Mouse (Mus musculus): ENCODE data around the gene Trim39. TPM values are rescaled to one million over a fixed set of nuclear protein-coding genes. Genes with fewer than 3 reads are reported as not detected.

Trim39 gene
- 84.4 to 91.5 TPM (median 88.4 TPM) in 4 replicates for total RNA-seq (2023)

DNA sequence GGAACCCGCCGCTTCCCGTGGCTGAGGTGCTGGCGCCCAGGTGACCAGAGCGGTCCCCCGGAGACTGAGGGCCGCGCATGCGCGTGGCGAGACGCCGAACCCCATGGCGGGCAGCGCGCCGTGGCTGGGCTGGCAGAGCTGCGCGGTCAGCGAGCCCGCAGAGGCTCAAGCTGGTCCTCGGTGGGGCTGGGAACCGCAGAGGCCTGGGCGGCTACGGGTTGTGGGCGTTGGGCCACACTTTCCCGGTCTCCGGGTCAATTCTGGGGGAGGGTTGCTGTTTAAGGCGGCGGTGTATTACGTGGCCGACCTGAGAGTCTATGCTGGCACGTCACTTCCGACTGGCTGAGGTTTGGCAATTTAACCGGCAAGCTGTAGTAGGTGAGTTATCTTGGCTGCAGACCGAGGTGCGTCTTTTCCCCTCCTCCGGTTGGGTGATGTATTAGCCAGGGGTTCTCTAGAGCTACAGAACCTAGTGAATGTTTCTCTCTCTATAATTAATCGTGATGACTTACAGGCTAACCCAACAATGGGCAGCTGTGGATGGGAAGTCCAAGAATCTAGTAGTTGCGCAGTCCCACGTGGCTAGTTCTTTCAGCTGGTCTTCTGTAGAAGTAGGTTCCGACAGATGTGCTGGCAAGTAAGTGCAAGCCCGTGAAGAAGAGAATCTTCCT, at the start of gene Trim39:
Trim39 (minus strand) TSS at position 662 of the 671 bp plus-strand sequence.

DNA sequence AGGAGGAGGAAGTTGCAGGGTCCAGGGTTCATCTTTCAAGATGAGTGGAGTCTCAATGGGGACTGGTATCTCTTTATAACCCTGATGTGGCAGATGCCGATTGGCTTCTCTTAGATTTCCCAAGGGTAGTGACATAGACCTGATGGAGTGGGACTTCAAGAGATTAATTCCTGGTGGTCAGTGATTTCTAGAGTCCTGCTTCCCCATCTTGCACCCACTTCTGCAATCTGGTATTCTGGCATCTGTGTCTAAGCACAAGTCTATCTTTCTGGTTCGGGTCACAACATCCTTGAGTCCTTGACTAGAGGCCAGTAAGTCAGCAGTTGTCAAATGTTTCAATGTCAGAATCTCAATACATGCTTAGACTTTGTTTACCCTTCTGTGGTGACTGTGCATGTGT, 14.3 kb upstream of the Trim39 start, which contains the start of gene H2-M10.2:
H2-M10.2 (minus strand) TSS at position 101 of the 400 bp plus-strand sequence.

DNA sequence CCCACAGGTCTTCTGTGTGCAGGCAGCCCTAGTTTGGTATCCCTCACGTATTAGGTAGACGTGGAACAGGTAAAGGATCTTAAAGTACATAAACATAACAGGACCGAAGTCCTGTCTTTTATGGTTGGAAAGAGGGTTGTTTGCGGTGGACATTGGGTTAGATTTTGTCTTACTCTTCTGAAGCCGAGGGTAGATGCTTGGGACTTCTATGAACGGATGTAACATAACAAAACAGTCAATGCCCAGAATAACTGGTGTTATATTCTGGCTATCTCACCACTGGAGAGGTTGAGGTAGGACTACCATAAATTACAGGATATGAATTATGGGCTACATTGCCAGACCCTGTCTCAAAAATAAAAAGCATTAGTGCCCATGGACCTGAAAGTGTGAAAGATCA, 14.1 kb downstream of the Trim39 start, which contains the start of gene Rpp21:
Rpp21 (minus strand) TSS at position 101 of the 400 bp plus-strand sequence.

Other genes with a start within 250 kb of the Trim39 start
- 309 to 351 TPM (median 339 TPM) in 4 replicates for gene H2-T23, start 239.4 kb downstream of the Trim39 start, total RNA-seq (2023)
- gene H2-T22, start 229.5 kb downstream of the Trim39 start, total RNA-seq (2023) = 79.2 to 84.9 TPM (median 81.8 TPM) in 4 replicates
- 0.43 to 0.78 TPM in 2 of 4 replicates, not detected in the others for gene Gm6034, start 229.3 kb downstream of the Trim39 start, total RNA-seq (2023)
- 60.5 to 70.0 TPM (median 65.9 TPM) in 4 replicates for gene Gm11127, start 213.9 kb downstream of the Trim39 start, total RNA-seq (2023)
- gene Gm19684, start 150.6 kb downstream of the Trim39 start, total RNA-seq (2023) = 1.6 to 2.8 TPM (median 1.8 TPM) in 4 replicates
- 12.8 to 20.3 TPM (median 16.2 TPM) in 4 replicates for gene Gm7030, start 142.8 kb downstream of the Trim39 start, total RNA-seq (2023)
- 0.75 to 0.76 TPM in 2 of 4 replicates, not detected in the others for gene Gm8909, start 103.7 kb downstream of the Trim39 start, total RNA-seq (2023)
- gene H2-T3, start 82.0 kb downstream of the Trim39 start, total RNA-seq (2023) = not detected in 4 replicates
- gene Rpp21, start 14.2 kb downstream of the Trim39 start, total RNA-seq (2023) = 53.6 to 72.0 TPM (median 57.2 TPM) in 4 replicates
- not detected in 4 replicates for gene H2-M10.2, start 14.2 kb upstream of the Trim39 start, total RNA-seq (2023)
- gene H2-M10.1, start 53.9 kb upstream of the Trim39 start, total RNA-seq (2023) = not detected in 4 replicates
- gene H2-M10.3, start 96.2 kb upstream of the Trim39 start, total RNA-seq (2023) = not detected in 4 replicates
- not detected in 4 replicates for gene H2-M10.4, start 190.1 kb upstream of the Trim39 start, total RNA-seq (2023)

All from B cell, adult 62 days (primary cell).